Mouse (Mus musculus): ENCODE data around the gene Rock2. TPM values are rescaled to one million over a fixed set of nuclear protein-coding genes. Genes with fewer than 3 reads are reported as not detected.
A peak's percentile ranks its signal among the peaks of the same experiment; 100 is the strongest.

Rock2 gene
- polyA plus RNA-seq (2014; fragmentation: Nextera tagmentation; extraction: Ambion mirVana) = 22.6 and 23.2 TPM in 2 replicates

GRCm38 (mm10) chr12:16894396-16895220, at the start of gene Rock2:
TSS of gene Rock2 (plus strand) at chr12:16894895.
- Histone ChIP-seq H3K27me3 (ENCODE audit: insufficient read depth, low read length) (no peaks in the 10 kb centered on the region), H3K9ac (peak within 1 kb of the TSS; percentile 94), H3K9me3 (ENCODE audit: low read depth, low read length) (no peaks in the 10 kb centered on the region), H3K4me3 (ENCODE audit: low read depth, low read length) (peak within 1 kb of the TSS; percentile 92), H3K36me3 (ENCODE audit: insufficient read depth) (no peaks in the 10 kb centered on the region), H3K27ac (ENCODE audit: low read depth) (peak within 1 kb of the TSS; percentile 99), H3K4me2 (peak within 1 kb of the TSS; percentile 92), H3K4me1 (ENCODE audit: insufficient read depth) (peaks cover 14% of the 10 kb centered on the region)
- DNase-seq (peak; percentile 90), ATAC-seq (ENCODE audit: insufficient read depth) (peak; percentile 94)
- TF ChIP-seq CTCF (IDR thresholded peaks at IDR 0.05; ENCODE audit: low read depth) = no peak
- under 1% methylated on average over 79 of the region's 130 CpGs for WGBS

DNA sequence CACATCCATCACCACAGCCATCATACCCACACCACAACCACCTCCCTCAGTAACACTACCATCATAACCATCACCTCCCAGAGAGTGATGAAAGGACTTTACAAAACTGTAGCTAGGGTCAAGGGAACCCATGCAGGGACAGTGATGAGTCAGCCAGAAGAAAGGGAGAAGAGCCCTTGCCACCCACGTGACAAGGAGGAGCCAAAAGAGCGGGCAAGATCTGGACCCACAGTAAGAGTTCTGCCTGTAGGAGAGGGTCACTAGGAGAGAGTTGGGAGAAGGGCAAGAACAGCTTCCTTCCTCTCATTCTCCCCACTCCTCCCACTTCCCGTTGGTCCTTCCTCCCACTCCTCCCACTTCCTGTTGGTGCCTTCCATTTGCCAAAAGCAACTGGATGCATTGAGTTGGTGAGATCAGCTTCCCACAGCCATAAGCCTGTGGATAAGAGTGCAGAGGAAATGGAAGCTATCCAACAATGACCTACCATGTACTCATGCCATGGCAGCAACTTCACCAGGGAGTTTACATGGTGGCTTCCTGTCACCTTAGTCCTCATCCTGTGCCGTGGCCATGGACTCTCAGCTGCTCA, 47.4 kb upstream of the Rock2 start:
- WGBS = 70% methylated on average over 4 of the region's 4 CpGs
- no peak overlapping the region for H3K4me2 ChIP-seq
- H3K36me3 ChIP-seq (ENCODE audit: insufficient read depth) = no peaks in the 10 kb centered on the region
- H3K9me3 ChIP-seq (ENCODE audit: low read depth, low read length) = no peaks in the 10 kb centered on the region
- H3K4me3 ChIP-seq (ENCODE audit: low read depth, low read length) = no peak overlapping the region
- DNase-seq (peak; percentile 54), ATAC-seq (ENCODE audit: insufficient read depth) (no peak)
- H3K9ac ChIP-seq = no peak overlapping the region
- TF ChIP-seq CTCF (IDR thresholded peaks at IDR 0.05; ENCODE audit: low read depth) = no peak
- H3K27me3 ChIP-seq (ENCODE audit: insufficient read depth, low read length) = no peaks in the 10 kb centered on the region
- H3K27ac ChIP-seq (ENCODE audit: low read depth) = no peak overlapping the region
- no peaks in the 10 kb centered on the region for H3K4me1 ChIP-seq (ENCODE audit: insufficient read depth)

DNA sequence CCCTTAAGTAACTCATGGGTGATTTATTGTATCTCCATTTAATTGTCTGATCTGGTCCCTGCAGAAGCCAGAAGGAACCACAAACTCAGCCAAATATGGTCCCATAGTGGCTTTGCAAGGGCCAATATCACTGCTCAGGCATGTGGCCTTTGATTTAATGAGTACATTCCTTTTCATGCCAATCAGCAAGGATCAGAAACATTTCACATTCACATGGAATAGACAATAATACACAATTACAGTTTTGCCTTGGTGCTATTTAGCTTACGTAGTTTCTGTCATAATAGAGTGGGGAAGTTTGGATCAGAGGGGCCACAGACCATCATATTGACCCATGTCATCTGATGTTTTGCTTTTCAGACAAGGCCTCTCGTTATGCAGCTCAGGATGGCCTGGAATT, 46.2 kb upstream of the Rock2 start:
- no peak for ATAC-seq (ENCODE audit: insufficient read depth)
- Histone ChIP-seq H3K9ac (no peak overlapping the region), H3K4me3 (ENCODE audit: low read depth, low read length) (no peak overlapping the region), H3K27ac (ENCODE audit: low read depth) (no peak overlapping the region), H3K27me3 (ENCODE audit: insufficient read depth, low read length) (no peaks in the 10 kb centered on the region), H3K36me3 (ENCODE audit: insufficient read depth) (no peaks in the 10 kb centered on the region), H3K9me3 (ENCODE audit: low read depth, low read length) (no peaks in the 10 kb centered on the region), H3K4me2 (no peak overlapping the region), H3K4me1 (ENCODE audit: insufficient read depth) (no peaks in the 10 kb centered on the region)
- no peak for TF ChIP-seq CTCF (IDR thresholded peaks at IDR 0.05; ENCODE audit: low read depth)
- WGBS = 79% methylated on average over 2 of the region's 2 CpGs
- no peak for DNase-seq

DNA sequence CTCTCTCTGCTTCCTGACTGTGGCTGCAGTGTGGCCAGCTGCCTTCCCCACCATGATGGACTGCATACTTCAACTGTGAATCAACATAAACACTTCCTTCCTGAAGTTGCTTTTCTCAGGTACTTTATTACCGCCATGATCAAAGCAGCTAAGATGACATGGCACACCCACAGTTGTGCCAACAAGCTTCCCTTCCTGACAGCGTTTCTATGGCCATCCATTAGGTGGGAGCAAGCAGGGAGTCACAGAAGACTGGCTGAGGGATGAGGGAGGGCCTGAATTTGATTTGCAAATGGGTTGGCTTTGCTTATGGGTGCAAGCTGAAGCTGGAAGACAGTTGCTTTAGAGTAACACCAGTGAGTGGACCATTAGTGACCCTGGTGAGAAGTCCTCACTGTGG, 44.9 kb upstream of the Rock2 start:
- ATAC-seq (ENCODE audit: insufficient read depth) (no peak), DNase-seq (peak; percentile 36)
- TF ChIP-seq CTCF (IDR thresholded peaks at IDR 0.05; ENCODE audit: low read depth) = no peak
- no peak overlapping the region for H3K9ac ChIP-seq
- no peaks in the 10 kb centered on the region for H3K36me3 ChIP-seq (ENCODE audit: insufficient read depth)
- H3K4me2 ChIP-seq = no peak overlapping the region
- no peaks in the 10 kb centered on the region for H3K9me3 ChIP-seq (ENCODE audit: low read depth, low read length)
- 33% methylated on average over 2 of the region's 2 CpGs for WGBS
- no peak overlapping the region for H3K27ac ChIP-seq (ENCODE audit: low read depth)
- H3K4me3 ChIP-seq (ENCODE audit: low read depth, low read length) = no peak overlapping the region
- no peaks in the 10 kb centered on the region for H3K27me3 ChIP-seq (ENCODE audit: insufficient read depth, low read length)
- H3K4me1 ChIP-seq (ENCODE audit: insufficient read depth) = no peaks in the 10 kb centered on the region

DNA sequence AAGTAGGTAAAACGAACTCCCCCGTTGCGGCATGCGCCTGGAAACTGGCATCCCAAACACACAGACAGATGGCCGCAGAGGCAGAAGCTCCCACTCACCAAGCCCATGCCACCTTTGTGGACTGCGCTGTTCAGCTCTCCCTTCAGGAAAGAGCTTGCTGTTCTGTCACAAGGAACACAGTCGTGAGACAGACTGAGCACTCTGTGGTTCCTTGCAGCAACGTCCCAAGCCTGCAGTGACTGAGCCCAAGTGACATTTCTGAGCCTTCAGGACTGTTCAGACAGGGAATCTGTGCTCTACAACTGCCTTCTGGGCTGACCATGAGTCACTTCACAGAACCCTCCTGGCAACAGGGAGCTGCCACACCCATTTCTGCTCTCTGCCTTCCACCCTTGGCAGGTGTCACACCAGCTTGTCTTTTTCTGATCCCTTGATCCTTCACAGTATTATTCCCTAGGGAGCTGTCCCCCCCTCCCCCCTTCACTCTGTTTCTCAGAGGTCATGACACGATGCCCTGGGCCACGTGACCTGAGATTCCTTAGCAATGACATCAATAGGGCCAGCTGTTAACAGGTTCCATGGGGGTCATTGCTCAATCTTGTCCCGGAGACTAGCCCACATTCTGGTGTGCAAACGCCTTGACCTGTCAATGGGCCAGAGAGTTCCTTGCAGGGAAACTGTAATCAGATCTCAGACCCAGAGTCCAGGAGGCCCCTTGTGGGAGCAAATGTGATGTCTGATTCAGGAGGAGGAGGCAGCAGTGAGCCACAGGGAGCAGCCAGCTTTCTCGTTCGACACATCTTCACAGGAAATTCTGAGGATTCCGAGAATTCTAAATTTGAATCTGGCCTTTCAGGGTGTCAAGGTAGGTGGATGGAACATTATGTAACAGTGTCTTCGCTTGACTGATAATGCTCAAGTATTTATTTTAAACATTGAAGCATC, 44.0 kb upstream of the Rock2 start:
- ATAC-seq (ENCODE audit: insufficient read depth) = no peak
- H3K4me1 ChIP-seq (ENCODE audit: insufficient read depth) = no peaks in the 10 kb centered on the region
- WGBS = 39% methylated on average over 16 of the region's 16 CpGs

GRCm38 (mm10) chr12:16853431-16854165, 41.1 kb upstream of the Rock2 start:
- Histone ChIP-seq H3K36me3 (ENCODE audit: insufficient read depth) (no peaks in the 10 kb centered on the region), H3K27ac (ENCODE audit: low read depth) (no peak overlapping the region), H3K4me1 (ENCODE audit: insufficient read depth) (no peaks in the 10 kb centered on the region), H3K4me2 (no peak overlapping the region), H3K27me3 (ENCODE audit: insufficient read depth, low read length) (no peaks in the 10 kb centered on the region), H3K4me3 (ENCODE audit: low read depth, low read length) (no peak overlapping the region), H3K9me3 (ENCODE audit: low read depth, low read length) (no peaks in the 10 kb centered on the region), H3K9ac (no peak overlapping the region)
- DNase-seq (peak; percentile 65), ATAC-seq (ENCODE audit: insufficient read depth) (no peak)
- TF ChIP-seq CTCF (IDR thresholded peaks at IDR 0.05; ENCODE audit: low read depth) = no peak
- 72% methylated on average over 11 of the region's 11 CpGs for WGBS

More for the DNA sequence above, 44.0 kb upstream of the Rock2 start:
- H3K27me3 ChIP-seq (ENCODE audit: insufficient read depth, low read length) = no peaks in the 10 kb centered on the region
- no peaks in the 10 kb centered on the region for H3K9me3 ChIP-seq (ENCODE audit: low read depth, low read length)
- H3K27ac ChIP-seq (ENCODE audit: low read depth) = no peak overlapping the region
- H3K4me2 ChIP-seq = no peak overlapping the region
- TF ChIP-seq CTCF (IDR thresholded peaks at IDR 0.05; ENCODE audit: low read depth) = peak; percentile 36
- DNase-seq = peak; percentile 42
- no peak overlapping the region for H3K9ac ChIP-seq
- no peaks in the 10 kb centered on the region for H3K36me3 ChIP-seq (ENCODE audit: insufficient read depth)
- H3K4me3 ChIP-seq (ENCODE audit: low read depth, low read length) = no peak overlapping the region

Data from lung, embryonic 14.5 days (tissue).